Mouse (Mus musculus): ENCODE measurements around the gene Ryk. TPM values are rescaled to one million over a fixed set of nuclear protein-coding genes. Genes with fewer than 3 reads are reported as not detected.
A peak's percentile ranks its signal among the peaks of the same experiment; 100 is the strongest.
"Not testable (repeated sequence)": the region's sequence is repeated elsewhere in the genome, so short reads cannot be mapped to it uniquely, and the experiment has no call there.

Gene Ryk
- polyA plus RNA-seq, 1 experiment from 2014 or later, result 12.5 TPM

DNA sequence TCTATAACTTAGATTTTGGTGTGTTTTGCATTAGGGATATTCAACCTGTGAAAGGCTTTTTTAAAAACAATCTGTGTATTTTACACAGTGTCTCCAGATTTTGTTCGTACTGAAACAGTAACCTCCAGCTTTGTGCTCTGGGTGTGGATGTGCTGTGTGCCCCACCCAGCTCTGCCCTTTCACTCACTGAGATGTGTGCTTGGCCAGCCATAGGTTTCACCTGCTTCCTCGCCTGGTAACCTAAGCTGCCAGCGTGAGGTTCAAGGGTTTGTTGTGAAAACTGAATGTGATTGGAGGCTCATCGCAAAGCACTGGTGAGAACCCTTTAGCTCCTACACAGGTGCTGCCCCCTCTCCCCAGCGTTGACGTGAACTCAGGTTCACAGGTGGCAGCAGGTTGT, 70.2 kb downstream of the Ryk start:
- H3K27me3 ChIP-seq (ENCODE audit: control insufficient read depth, insufficient read depth, low read length), result no peaks in the 10 kb centered on the region
- peaks cover 23% of the 10 kb centered on the region for H3K36me3 ChIP-seq (ENCODE audit: control insufficient read depth, insufficient read depth)
- no peak overlapping the region for H3K4me3 ChIP-seq (ENCODE audit: low read length)
- 87% methylated on average over 6 of the region's 6 CpGs for WGBS
- H3K27ac ChIP-seq (ENCODE audit: low read length), result no peak overlapping the region
- no peaks in the 10 kb centered on the region for H3K4me1 ChIP-seq (ENCODE audit: control insufficient read depth, insufficient read depth, low read length)
- no peak overlapping the region for H3K9ac ChIP-seq (ENCODE audit: low read length)
- H3K4me2 ChIP-seq (ENCODE audit: low read depth, low read length), result no peak overlapping the region
- ATAC-seq (replicated peaks; ENCODE audit: extremely low read depth, insufficient read depth, low FRiP score), result no peak
- no peaks in the 10 kb centered on the region for H3K9me3 ChIP-seq (replicated peaks; ENCODE audit: control insufficient read depth, low read length)

DNA sequence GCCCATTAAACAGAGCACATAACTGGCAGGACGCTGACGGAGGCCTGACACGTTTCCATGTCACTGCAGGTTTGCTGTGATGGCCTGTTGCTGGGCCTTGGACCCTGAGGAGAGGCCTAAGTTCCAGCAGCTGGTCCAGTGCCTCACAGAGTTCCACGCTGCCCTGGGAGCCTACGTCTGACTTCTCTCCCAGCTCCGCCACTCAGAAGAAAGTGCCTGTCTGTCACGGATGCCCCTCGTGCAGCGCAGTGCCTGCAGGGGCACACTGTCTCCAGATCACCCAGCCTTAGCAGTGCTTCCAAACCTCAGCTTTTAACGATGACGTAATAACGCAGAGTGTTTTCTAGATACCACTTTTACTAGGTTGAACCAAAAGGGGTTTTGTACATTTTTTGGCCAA, 72.1 kb downstream of the Ryk start:
- Histone ChIP-seq H3K9ac (ENCODE audit: low read length) (no peak overlapping the region), H3K9me3 (replicated peaks; ENCODE audit: control insufficient read depth, low read length) (no peaks in the 10 kb centered on the region), H3K4me2 (ENCODE audit: low read depth, low read length) (no peak overlapping the region), H3K4me1 (ENCODE audit: control insufficient read depth, insufficient read depth, low read length) (no peaks in the 10 kb centered on the region), H3K27me3 (ENCODE audit: control insufficient read depth, insufficient read depth, low read length) (no peaks in the 10 kb centered on the region), H3K27ac (ENCODE audit: low read length) (no peak overlapping the region), H3K4me3 (ENCODE audit: low read length) (no peak overlapping the region), H3K36me3 (ENCODE audit: control insufficient read depth, insufficient read depth) (peaks cover 29% of the 10 kb centered on the region)
- 87% methylated on average over 12 of the region's 12 CpGs for WGBS
- no peak for ATAC-seq (replicated peaks; ENCODE audit: extremely low read depth, insufficient read depth, low FRiP score)

- Histone ChIP-seq H3K9ac (ENCODE audit: low read length) (no peak overlapping the region), H3K4me2 (ENCODE audit: low read depth, low read length) (no peak overlapping the region), H3K27ac (ENCODE audit: low read length) (0 out of 2 replicates have a peak overlapping the region, but pooled peaks have one; percentile 28), H3K9me3 (replicated peaks; ENCODE audit: control insufficient read depth, low read length) (no peaks in the 10 kb centered on the region), H3K4me1 (ENCODE audit: control insufficient read depth, insufficient read depth, low read length) (no peaks in the 10 kb centered on the region), H3K4me3 (ENCODE audit: low read length) (no peak overlapping the region), H3K36me3 (ENCODE audit: control insufficient read depth, insufficient read depth) (peaks cover 29% of the 10 kb centered on the region), H3K27me3 (ENCODE audit: control insufficient read depth, insufficient read depth, low read length) (no peaks in the 10 kb centered on the region)
- 81% methylated on average over 11 of the region's 11 CpGs for WGBS
- no peak for ATAC-seq (replicated peaks; ENCODE audit: extremely low read depth, insufficient read depth, low FRiP score)
These were observed 73.0 kb downstream of the Ryk start for GRCm38 (mm10) chr9:102907521-102908246.

DNA sequence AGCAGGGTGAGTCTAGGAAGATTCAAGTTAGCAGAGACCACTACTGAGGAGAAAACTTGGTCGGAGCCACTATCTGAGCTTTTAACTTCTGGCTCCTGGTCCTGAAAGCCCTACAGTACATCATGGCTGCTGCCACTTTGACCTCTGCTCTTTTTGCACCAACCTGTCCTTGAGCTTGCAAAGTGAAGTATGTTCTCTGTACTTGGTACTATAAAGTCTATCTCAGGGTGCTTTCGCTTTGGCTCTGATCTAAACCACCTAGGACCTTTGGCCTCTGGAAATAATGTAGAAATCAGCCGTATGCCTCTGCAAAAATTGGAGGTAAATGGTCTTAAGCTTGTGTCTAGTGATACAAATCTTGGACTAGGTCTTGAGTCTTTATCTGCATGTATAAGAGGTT, 76.8 kb downstream of the Ryk start:
- no peak for ATAC-seq (replicated peaks; ENCODE audit: extremely low read depth, insufficient read depth, low FRiP score)
- Histone ChIP-seq H3K4me1 (ENCODE audit: control insufficient read depth, insufficient read depth, low read length) (peaks cover 26% of the 10 kb centered on the region), H3K9ac (ENCODE audit: low read length) (no peak overlapping the region), H3K36me3 (ENCODE audit: control insufficient read depth, insufficient read depth) (peaks cover 21% of the 10 kb centered on the region), H3K27ac (ENCODE audit: low read length) (no peak overlapping the region), H3K27me3 (ENCODE audit: control insufficient read depth, insufficient read depth, low read length) (no peaks in the 10 kb centered on the region), H3K4me3 (ENCODE audit: low read length) (no peak overlapping the region), H3K4me2 (ENCODE audit: low read depth, low read length) (no peak overlapping the region), H3K9me3 (replicated peaks; ENCODE audit: control insufficient read depth, low read length) (no peaks in the 10 kb centered on the region)
- 93% methylated on average over 3 of the region's 3 CpGs for WGBS

DNA sequence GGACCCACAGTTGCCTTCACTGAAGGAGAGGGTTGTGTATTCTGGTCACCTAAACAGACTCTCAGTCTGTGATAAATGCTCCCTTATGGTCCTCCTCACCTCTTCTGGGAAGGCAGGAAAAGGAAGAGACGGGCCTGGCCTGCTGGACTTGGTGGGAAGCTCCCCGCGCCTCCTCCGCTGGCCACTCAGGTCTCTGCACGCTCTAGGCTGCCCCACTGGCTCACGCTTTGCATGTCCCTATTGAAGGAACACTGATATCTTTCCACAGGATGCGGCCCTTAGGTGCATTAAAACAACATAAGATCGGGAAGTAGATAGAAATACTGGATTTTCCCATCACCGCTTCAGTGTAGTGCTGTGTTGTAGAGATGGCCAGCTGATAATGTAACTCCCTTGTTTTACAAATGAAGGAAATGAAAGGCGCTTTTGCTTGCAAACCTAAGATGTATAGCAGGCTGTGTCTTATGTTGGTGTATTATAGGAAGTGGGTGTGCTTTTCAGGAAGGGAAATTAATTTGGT, 77.9 kb downstream of the Ryk start:
- H3K27ac ChIP-seq (ENCODE audit: low read length), result peak overlapping the region; percentile 54; the same call in 1 of the 2 replicates

DNA sequence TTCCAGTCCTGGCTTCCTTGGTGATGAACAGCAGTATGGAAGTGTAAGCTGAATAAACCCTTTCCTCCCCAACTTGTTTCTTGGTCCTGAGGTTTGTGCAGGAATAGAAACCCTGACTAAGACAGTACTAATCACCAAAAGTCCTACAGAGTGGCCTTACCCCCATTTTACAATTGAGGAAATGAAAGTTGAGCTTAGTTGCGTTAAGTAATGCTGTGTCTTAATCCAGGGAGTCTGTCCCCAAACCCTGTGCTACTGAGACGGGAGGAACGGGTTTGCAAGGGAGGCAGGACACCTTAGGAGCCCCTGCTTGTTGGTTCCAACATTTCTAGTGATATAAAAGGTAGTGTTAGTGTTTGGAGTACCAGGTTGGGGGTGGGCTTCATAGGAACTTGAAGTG, 78.9 kb downstream of the Ryk start:
- H3K9ac ChIP-seq (ENCODE audit: low read length); H3K27ac ChIP-seq (ENCODE audit: low read length); H3K4me3 ChIP-seq (ENCODE audit: low read length); H3K9me3 ChIP-seq (replicated peaks; ENCODE audit: control insufficient read depth, low read length); H3K27me3 ChIP-seq (ENCODE audit: control insufficient read depth, insufficient read depth, low read length); ATAC-seq (replicated peaks; ENCODE audit: extremely low read depth, insufficient read depth, low FRiP score); H3K4me2 ChIP-seq (ENCODE audit: low read depth, low read length): not testable (repeated sequence)
- peaks cover 15% of the 10 kb centered on the region for H3K36me3 ChIP-seq (ENCODE audit: control insufficient read depth, insufficient read depth)
- H3K4me1 ChIP-seq (ENCODE audit: control insufficient read depth, insufficient read depth, low read length), result peaks cover 26% of the 10 kb centered on the region
- WGBS, result 88% methylated on average over 3 of the region's 3 CpGs

More for the DNA sequence above, 77.9 kb downstream of the Ryk start:
- no peak for ATAC-seq (replicated peaks; ENCODE audit: extremely low read depth, insufficient read depth, low FRiP score)
- no peak overlapping the region for H3K9ac ChIP-seq (ENCODE audit: low read length)
- H3K27me3 ChIP-seq (ENCODE audit: control insufficient read depth, insufficient read depth, low read length), result no peaks in the 10 kb centered on the region
- H3K4me3 ChIP-seq (ENCODE audit: low read length), result no peak overlapping the region
- H3K4me2 ChIP-seq (ENCODE audit: low read depth, low read length), result no peak overlapping the region
- H3K9me3 ChIP-seq (replicated peaks; ENCODE audit: control insufficient read depth, low read length), result no peaks in the 10 kb centered on the region
- H3K4me1 ChIP-seq (ENCODE audit: control insufficient read depth, insufficient read depth, low read length), result peaks cover 26% of the 10 kb centered on the region
- WGBS, result 86% methylated on average over 10 of the region's 10 CpGs
- peaks cover 17% of the 10 kb centered on the region for H3K36me3 ChIP-seq (ENCODE audit: control insufficient read depth, insufficient read depth)

DNA sequence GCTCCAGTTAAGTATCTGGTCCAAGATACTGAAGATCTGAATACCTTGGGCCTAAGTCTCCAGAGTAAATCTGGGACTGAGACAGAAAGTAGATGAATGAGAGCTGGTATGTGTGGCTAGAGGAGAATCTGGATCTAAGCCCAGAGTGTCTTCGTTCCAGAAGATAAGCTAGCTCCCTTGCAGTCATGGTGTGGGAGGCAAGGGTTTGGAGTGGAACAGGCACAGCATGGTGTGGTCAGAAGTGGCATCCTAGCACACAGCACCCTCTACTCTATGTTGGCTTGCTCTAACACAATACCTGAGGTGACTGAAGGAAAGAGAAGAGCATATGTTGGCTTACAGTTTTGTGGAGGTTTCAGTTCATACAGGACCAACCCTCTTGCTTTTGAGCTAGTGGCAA, 79.9 kb downstream of the Ryk start:
- Histone ChIP-seq H3K4me1 (ENCODE audit: control insufficient read depth, insufficient read depth, low read length) (peaks cover 26% of the 10 kb centered on the region), H3K4me2 (ENCODE audit: low read depth, low read length) (no peak overlapping the region), H3K27me3 (ENCODE audit: control insufficient read depth, insufficient read depth, low read length) (no peaks in the 10 kb centered on the region), H3K27ac (ENCODE audit: low read length) (peak overlapping the region; percentile 15), H3K36me3 (ENCODE audit: control insufficient read depth, insufficient read depth) (peaks cover 10% of the 10 kb centered on the region), H3K4me3 (ENCODE audit: low read length) (no peak overlapping the region), H3K9me3 (replicated peaks; ENCODE audit: control insufficient read depth, low read length) (no peaks in the 10 kb centered on the region), H3K9ac (ENCODE audit: low read length) (no peak overlapping the region)
- WGBS, result 7% methylated on average over 1 of the region's 1 CpGs
- peak; percentile 69 for ATAC-seq (replicated peaks; ENCODE audit: extremely low read depth, insufficient read depth, low FRiP score)

DNA sequence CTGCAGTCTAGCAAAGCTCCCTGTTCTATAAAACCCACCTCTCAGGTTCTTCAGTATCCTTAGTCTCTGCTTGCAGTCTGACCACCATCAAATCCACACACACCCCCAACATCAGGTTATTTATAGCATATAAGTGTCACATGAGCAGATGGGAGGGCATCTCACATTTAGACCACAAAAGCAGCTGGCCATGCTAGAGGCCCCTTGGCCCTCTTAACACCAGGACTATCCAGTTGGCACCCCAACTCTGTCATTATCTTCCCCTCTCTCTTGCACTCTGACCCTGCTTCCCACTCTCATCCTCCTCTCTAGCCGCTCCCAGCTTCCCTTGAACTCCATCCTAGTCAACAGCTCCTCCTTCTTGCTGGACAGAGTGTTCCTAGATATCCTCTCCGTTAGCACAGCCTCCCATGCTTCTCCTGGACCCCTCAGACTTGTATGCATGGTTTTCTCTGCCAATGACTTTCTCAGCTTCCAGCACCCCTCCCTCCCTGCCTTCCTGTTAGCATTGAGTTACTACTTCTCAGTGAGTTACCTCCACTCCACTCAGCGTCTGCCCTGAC, 80.7 kb downstream of the Ryk start:
- 0 out of 2 replicates have a peak, but pooled peaks have one; percentile 14 for ATAC-seq (replicated peaks; ENCODE audit: extremely low read depth, insufficient read depth, low FRiP score)
- Histone ChIP-seq H3K9me3 (replicated peaks; ENCODE audit: control insufficient read depth, low read length) (no peaks in the 10 kb centered on the region), H3K4me2 (ENCODE audit: low read depth, low read length) (no peak overlapping the region), H3K9ac (ENCODE audit: low read length) (no peak overlapping the region), H3K4me3 (ENCODE audit: low read length) (no peak overlapping the region), H3K4me1 (ENCODE audit: control insufficient read depth, insufficient read depth, low read length) (peaks cover 26% of the 10 kb centered on the region), H3K36me3 (ENCODE audit: control insufficient read depth, insufficient read depth) (peaks cover 4% of the 10 kb centered on the region), H3K27ac (ENCODE audit: low read length) (peak overlapping the region; percentile 15), H3K27me3 (ENCODE audit: control insufficient read depth, insufficient read depth, low read length) (no peaks in the 10 kb centered on the region)
- 35% methylated on average over 3 of the region's 3 CpGs for WGBS

DNA sequence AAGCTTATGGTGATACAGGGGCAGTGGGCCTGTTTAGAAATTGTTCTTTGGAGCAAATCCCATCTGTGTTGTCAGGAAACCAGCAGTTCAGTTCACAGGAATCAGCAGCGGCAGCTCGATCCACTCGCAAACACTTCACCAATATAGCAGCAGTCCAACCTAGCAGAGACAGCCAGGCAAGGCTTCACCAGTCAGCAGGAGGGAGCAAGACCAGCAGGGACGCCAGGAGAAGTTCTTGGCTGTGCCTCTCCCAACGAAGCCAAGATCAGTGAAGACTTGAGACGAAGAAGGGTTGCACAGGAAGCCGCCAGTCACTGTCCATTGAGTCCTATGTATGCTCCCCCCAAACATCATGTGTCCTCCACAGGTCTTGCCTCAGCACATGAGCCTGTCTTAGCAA, 81.4 kb downstream of the Ryk start:
- Histone ChIP-seq H3K4me1 (ENCODE audit: control insufficient read depth, insufficient read depth, low read length) (peaks cover 26% of the 10 kb centered on the region), H3K4me3 (ENCODE audit: low read length) (no peak overlapping the region), H3K9me3 (replicated peaks; ENCODE audit: control insufficient read depth, low read length) (no peaks in the 10 kb centered on the region), H3K9ac (ENCODE audit: low read length) (no peak overlapping the region), H3K36me3 (ENCODE audit: control insufficient read depth, insufficient read depth) (no peaks in the 10 kb centered on the region; the same call in 1 of the 2 replicates), H3K4me2 (ENCODE audit: low read depth, low read length) (no peak overlapping the region), H3K27ac (ENCODE audit: low read length) (no peak overlapping the region), H3K27me3 (ENCODE audit: control insufficient read depth, insufficient read depth, low read length) (no peaks in the 10 kb centered on the region)
- 71% methylated on average over 7 of the region's 7 CpGs for WGBS
- no peak for ATAC-seq (replicated peaks; ENCODE audit: extremely low read depth, insufficient read depth, low FRiP score)

Data from heart, embryonic 16.5 days (tissue).